Mouse (Mus musculus) limb, embryonic 13.5 days (tissue): ENCODE results near the gene Fstl4. TPM values are rescaled to one million over a fixed set of nuclear protein-coding genes. Genes with fewer than 3 reads are reported as not detected.

Experiments
- ATAC-seq: fragments of 200-750 bp; cut with Nextera tagmentation; 2 replicates; pipeline ENCODE4 v1.8.0; 2017; ENCODE audit warnings: low read depth, moderate number of reproducible peaks, moderate TSS enrichment; ENCODE audit not compliant: low FRiP score
- H3K27ac ChIP-seq: fragments of 300-500 bp; sonication (generic); 2 replicates; pipeline ENCODE4 v1.5.1; 2015; ENCODE audit warnings: inconsistent platforms, mild to moderate bottlenecking, moderate library complexity
- H3K27me3 ChIP-seq: fragments of 300-500 bp; sonication (generic); 2 replicates; pipeline ENCODE4 v1.6.1; 2015; ENCODE audit warnings: mild to moderate bottlenecking, inconsistent platforms
- H3K36me3 ChIP-seq: fragments of 300-500 bp; sonication (generic); 2 replicates; pipeline ENCODE4 v1.6.1; 2015; ENCODE audit warnings: inconsistent platforms, mild to moderate bottlenecking, moderate library complexity
- H3K4me1 ChIP-seq: fragments of 300-500 bp; sonication (generic); 2 replicates; pipeline ENCODE4 v1.6.1; 2015; ENCODE audit warnings: inconsistent platforms
- H3K4me2 ChIP-seq: fragments of 300-500 bp; sonication (generic); replicated peaks from 2 replicates; pipeline ENCODE4 v1.6.1; 2015; ENCODE audit warnings: inconsistent platforms, mild to moderate bottlenecking, moderate library complexity
- H3K4me3 ChIP-seq: fragments of 300-500 bp; sonication (generic); 2 replicates; pipeline ENCODE4 v1.5.1; 2015; ENCODE audit warnings: moderate library complexity, mild to moderate bottlenecking, inconsistent platforms
- H3K9ac ChIP-seq: fragments of 300-500 bp; sonication (generic); 2 replicates; pipeline ENCODE4 v1.6.1; 2015; ENCODE audit warnings: mild to moderate bottlenecking, inconsistent platforms
- H3K9me3 ChIP-seq: fragments of 300-500 bp; sonication (generic); 2 replicates; pipeline ENCODE4 v1.6.1; 2016; ENCODE audit warnings: inconsistent platforms
- WGBS: fragments of 180-500 bp; shearing (Covaris S2); methylation state at CpG from one replicate; pipeline ENCODE4 v1.1.7; 2015; 5-methylcytosine and 5-hydroxymethylcytosine counted together
- polyA plus RNA-seq: library from polyadenylated mRNA; unstranded; fragments of >200 nt; fragmentation: Nextera tagmentation; extraction: Ambion mirVana; gene quantifications from 2 replicates; pipeline ENCODE4 v1.2.1, GENCODE M21; 2015

Gene Fstl4
- polyA plus RNA-seq = 2.4 and 2.8 TPM in 2 replicates

DNA sequence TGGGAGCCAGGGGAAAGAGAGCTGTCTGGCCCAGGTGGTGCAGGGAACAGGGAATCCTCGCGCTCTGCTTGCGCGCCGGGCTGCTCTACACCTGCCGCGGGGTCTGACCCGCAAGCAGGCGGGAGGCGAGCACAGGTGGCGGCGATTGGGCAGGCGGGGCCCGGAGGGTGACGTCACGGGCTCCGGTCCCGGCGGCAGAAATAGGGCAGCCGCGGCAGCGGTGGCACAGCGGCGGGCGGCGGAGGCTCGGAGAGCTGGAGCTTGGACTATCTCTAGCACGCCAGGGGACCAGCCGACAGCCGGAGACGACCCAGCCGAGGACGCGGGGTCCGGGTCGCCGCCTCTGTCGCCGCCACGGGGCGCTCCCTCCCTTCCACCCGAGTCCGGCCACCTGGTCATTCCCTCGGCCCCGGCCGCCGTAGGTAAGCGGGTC, at the start of gene Fstl4:
Fstl4 (plus strand) TSS at position 174 of the 433 bp plus-strand sequence.
- peak within 1 kb of the TSS; percentile 62 for H3K9ac ChIP-seq
- H3K9me3 ChIP-seq = no peaks in the 10 kb centered on the region
- no peak for ATAC-seq
- H3K36me3 ChIP-seq = no peaks in the 10 kb centered on the region
- H3K27ac ChIP-seq = no peak within 1 kb of the TSS
- under 1% methylated on average over 47 of the region's 48 CpGs for WGBS
- H3K4me2 ChIP-seq = peak within 1 kb of the TSS; percentile 98
- peak within 1 kb of the TSS; percentile 56 for H3K4me3 ChIP-seq
- peaks cover 19% of the 10 kb centered on the region for H3K4me1 ChIP-seq
- peaks cover 75% of the 10 kb centered on the region for H3K27me3 ChIP-seq

DNA sequence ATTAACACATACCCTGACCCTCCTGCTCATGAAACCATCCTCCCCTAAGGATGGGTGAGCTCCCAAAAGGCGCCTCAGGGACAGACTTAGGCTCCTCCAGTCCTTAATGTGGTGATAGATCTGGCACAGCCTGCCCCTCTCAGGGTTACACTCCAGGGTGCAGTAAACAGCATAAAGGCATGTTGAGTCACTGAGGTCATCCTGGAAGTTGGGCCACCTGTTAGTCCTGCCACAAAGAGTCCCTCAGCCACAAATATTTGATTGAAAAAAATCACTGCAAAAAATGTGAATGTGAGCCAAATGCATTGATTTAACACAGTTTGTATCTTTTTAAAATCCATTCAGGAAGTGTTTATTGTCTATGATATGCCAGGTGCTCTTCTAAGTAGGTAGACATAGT, 45.9 kb upstream of the Fstl4 start:
- no peak overlapping the region for H3K4me3 ChIP-seq
- no peaks in the 10 kb centered on the region for H3K9me3 ChIP-seq
- H3K27me3 ChIP-seq = no peaks in the 10 kb centered on the region
- H3K36me3 ChIP-seq = no peaks in the 10 kb centered on the region
- 50% methylated on average over 1 of the region's 1 CpGs for WGBS
- H3K9ac ChIP-seq = no peak overlapping the region
- no peaks in the 10 kb centered on the region for H3K4me1 ChIP-seq
- no peak for ATAC-seq
- no peak overlapping the region for H3K27ac ChIP-seq
- H3K4me2 ChIP-seq = no peak overlapping the region

DNA sequence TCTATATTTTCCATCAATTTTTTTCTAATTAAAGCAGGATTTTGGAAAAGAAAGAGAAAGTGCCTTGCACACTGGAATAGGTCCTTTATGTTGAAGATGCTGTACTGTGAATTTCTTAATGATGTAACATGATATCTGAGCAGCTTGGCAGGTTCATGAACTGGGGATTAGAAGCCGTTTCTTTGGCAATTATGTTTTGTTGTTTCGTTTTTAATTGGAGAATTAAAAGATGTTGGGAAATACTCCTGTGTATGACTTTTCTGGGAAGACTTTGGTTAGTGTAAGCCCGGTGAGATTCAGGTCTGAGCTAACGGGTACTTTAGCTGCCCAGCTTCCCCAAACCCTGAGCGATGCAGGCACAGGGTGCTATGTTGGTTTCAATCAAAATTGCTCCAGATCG, 43.3 kb upstream of the Fstl4 start:
- no peak overlapping the region for H3K27ac ChIP-seq
- no peak overlapping the region for H3K9ac ChIP-seq
- WGBS = 39% methylated on average over 6 of the region's 6 CpGs
- H3K4me2 ChIP-seq = no peak overlapping the region
- H3K4me3 ChIP-seq = no peak overlapping the region
- no peaks in the 10 kb centered on the region for H3K27me3 ChIP-seq
- no peaks in the 10 kb centered on the region for H3K4me1 ChIP-seq
- H3K36me3 ChIP-seq = no peaks in the 10 kb centered on the region
- H3K9me3 ChIP-seq = 0 out of 2 replicates have a peak, but pooled peaks cover 2% of the 10 kb centered on the region
- no peak for ATAC-seq

DNA sequence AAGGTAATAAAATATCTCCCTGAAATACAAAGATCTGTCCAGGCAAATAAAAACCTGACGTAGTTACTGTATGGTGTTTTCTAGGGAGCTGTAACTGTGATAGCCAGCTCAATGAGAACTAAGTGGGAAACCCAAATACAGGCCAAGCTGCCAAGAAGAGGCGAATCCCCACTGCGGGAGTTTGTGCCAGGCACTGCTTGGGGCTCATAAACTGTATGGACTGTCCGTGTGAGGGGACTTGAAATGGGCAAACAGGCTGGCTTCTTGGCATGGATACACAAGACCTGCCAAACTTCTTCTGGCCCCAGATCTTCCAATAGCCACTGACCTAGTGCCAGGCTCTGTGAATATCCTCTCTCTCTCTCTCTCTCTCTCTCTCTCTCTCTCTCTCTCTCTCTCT, 41.7 kb upstream of the Fstl4 start:
- no peak overlapping the region for H3K4me3 ChIP-seq
- H3K27me3 ChIP-seq = no peaks in the 10 kb centered on the region
- H3K9ac ChIP-seq = no peak overlapping the region
- no peak for ATAC-seq
- no peaks in the 10 kb centered on the region for H3K4me1 ChIP-seq
- 84% methylated on average over 4 of the region's 4 CpGs for WGBS
- H3K4me2 ChIP-seq = no peak overlapping the region
- no peaks in the 10 kb centered on the region for H3K36me3 ChIP-seq
- no peak overlapping the region for H3K27ac ChIP-seq
- 0 out of 2 replicates have a peak, but pooled peaks cover 4% of the 10 kb centered on the region for H3K9me3 ChIP-seq

DNA sequence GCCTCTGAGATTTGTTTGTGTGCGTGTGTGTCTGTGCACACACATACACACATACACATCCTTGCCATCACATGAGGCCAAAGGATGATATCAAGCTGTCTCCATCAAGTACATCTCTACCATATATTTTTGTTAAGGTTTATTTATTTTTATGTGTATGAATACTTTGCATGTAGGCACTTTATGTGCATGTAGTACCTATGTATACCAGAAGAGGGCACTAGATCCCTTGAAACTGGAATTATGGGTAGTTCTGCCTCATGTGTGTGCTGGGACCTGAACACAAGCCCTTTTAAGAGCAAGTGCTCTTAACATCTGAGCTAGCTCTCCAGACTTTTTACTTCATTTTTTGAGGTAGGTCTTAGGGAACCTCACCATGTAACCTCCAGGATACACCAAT, 38.4 kb upstream of the Fstl4 start:
- 0 out of 2 replicates have a peak, but pooled peaks cover 4% of the 10 kb centered on the region for H3K9me3 ChIP-seq
- H3K4me1 ChIP-seq = no peaks in the 10 kb centered on the region
- no peak for ATAC-seq
- H3K4me3 ChIP-seq = no peak overlapping the region
- H3K27me3 ChIP-seq = no peaks in the 10 kb centered on the region
- no peak overlapping the region for H3K9ac ChIP-seq
- H3K27ac ChIP-seq = no peak overlapping the region
- 94% methylated on average over 1 of the region's 1 CpGs for WGBS
- H3K36me3 ChIP-seq = no peaks in the 10 kb centered on the region
- no peak overlapping the region for H3K4me2 ChIP-seq

DNA sequence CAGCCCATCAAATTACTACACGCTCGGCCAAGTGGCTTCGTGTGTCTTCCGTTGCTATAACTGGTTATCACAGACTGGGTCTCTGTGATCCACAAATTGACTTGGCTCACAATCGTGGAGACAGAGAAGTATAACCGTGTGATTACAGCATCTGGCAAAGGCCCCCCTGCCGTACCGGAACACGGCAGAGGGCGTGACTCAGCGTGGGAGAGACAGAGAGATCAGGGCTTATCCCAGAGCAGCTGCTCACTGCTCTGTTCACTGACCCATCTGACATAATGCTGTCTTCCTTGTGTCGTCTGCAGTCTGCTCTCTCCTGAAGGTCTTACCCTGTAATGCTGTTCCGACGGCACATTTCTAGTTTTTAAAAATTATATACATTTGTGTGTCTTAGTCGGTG, 36.0 kb upstream of the Fstl4 start:
- H3K4me1 ChIP-seq = no peaks in the 10 kb centered on the region

DNA sequence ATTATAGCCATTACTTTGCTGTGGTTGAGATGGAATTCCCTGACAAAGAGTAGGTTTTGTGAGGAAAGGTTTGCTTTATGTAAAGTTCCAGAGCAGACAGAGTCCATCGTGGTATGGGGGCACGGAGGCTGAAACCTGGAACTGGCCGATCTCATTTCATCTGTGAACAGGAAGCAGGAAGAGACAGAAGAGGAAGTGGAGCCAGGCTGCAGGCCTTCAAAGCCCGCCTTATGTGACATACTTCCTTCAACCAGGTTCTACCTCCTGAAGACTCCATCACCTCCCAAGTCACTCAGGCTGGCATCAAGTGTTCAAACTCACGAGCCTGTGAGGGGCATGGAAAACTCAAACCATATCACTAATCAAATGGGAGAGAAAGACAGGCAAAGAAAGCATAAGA, 34.5 kb upstream of the Fstl4 start:
- WGBS = 83% methylated on average over 5 of the region's 5 CpGs
- Histone ChIP-seq H3K9ac (no peak overlapping the region), H3K36me3 (no peaks in the 10 kb centered on the region), H3K4me1 (no peaks in the 10 kb centered on the region), H3K4me3 (no peak overlapping the region), H3K9me3 (0 out of 2 replicates have a peak, but pooled peaks cover 4% of the 10 kb centered on the region), H3K4me2 (no peak overlapping the region), H3K27ac (no peak overlapping the region), H3K27me3 (no peaks in the 10 kb centered on the region)
- ATAC-seq = no peak

More for the DNA sequence above, 36.0 kb upstream of the Fstl4 start:
- no peak overlapping the region for H3K9ac ChIP-seq
- no peak overlapping the region for H3K4me3 ChIP-seq
- no peaks in the 10 kb centered on the region for H3K27me3 ChIP-seq
- 0 out of 2 replicates have a peak, but pooled peaks cover 4% of the 10 kb centered on the region for H3K9me3 ChIP-seq
- ATAC-seq = no peak
- H3K27ac ChIP-seq = no peak overlapping the region
- WGBS = 76% methylated on average over 15 of the region's 15 CpGs
- H3K4me2 ChIP-seq = no peak overlapping the region
- H3K36me3 ChIP-seq = no peaks in the 10 kb centered on the region

DNA sequence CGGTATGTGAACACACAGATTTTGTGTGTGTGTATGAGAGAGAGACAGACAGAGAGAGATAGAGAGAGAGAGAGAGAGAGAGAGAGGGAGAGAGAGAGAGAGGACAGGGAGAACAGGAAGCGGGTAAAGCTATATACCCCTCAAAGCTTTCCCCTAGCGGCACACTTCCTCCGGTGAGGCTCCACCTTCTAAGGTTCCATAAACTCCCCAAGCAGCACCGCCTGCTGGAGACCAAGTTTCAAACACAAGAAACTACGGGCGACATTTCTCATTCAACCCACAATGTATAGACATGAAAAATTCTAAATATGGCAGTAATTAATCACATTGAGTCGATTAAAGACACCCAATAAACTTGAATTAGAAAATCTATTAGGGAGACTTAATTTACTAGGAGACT, 32.5 kb upstream of the Fstl4 start:
- Histone ChIP-seq H3K4me2 (no peak overlapping the region), H3K4me1 (no peaks in the 10 kb centered on the region), H3K9ac (no peak overlapping the region), H3K4me3 (no peak overlapping the region), H3K9me3 (no peaks in the 10 kb centered on the region), H3K27me3 (no peaks in the 10 kb centered on the region), H3K27ac (no peak overlapping the region), H3K36me3 (no peaks in the 10 kb centered on the region)
- ATAC-seq = no peak
- WGBS = 48% methylated on average over 8 of the region's 8 CpGs

DNA sequence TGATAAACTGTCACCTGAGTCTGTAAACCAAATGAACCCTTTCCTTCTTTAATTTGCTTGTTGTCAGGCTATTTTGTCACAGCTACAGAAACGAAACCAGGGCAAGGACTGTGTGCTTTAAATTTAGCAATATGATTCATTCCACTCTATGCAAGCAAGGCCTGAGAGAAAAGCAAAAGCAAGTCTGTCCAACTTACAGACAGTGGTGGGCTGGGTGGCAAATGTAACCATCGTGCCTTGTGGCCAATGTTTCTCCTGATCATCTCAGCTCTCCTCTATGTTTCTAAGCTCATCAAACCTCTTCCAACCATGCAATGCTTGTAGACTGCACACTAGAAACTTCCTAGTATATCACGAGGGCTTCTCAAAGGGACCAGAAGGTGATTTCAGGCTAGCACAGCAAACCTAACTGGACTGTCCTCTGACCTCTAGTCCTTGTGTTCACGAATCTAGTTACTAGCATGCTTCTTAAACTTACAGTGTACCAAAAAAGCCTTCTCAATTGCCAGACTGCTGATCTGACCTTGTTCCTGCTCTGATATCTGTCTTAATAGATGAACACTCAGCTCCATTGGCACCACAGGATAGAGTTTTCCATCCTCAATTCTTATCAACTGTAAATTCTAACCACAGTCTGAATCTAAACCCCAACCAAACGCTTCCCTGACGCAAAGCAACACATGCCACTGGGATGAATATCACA, 29.8 kb upstream of the Fstl4 start:
- no peak for ATAC-seq
- 83% methylated on average over 6 of the region's 6 CpGs for WGBS
- H3K36me3 ChIP-seq = no peaks in the 10 kb centered on the region
- no peak overlapping the region for H3K4me3 ChIP-seq
- H3K9ac ChIP-seq = no peak overlapping the region
- no peaks in the 10 kb centered on the region for H3K4me1 ChIP-seq
- no peaks in the 10 kb centered on the region for H3K9me3 ChIP-seq
- no peak overlapping the region for H3K27ac ChIP-seq
- no peak overlapping the region for H3K4me2 ChIP-seq
- no peaks in the 10 kb centered on the region for H3K27me3 ChIP-seq

DNA sequence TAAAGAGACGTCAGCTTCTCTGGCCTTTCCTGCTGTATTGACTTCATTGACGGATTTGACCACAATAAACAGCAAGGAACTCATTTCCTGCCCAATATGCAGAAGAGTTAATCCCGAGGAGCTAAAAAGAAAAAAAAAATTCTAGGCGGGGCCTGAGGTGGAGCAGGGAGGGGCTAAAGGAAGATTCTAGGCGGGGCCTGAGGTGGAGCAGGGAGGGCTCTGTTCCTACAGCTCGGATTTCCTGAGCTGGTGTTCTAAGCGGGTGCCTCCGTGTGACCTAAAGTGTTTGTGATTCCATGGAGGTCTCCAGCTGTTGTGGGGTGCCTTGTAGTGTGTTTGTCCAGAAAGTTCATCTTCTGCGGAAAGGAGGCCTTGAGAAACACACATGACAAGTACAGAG, 25.2 kb upstream of the Fstl4 start:
- Histone ChIP-seq H3K36me3 (no peaks in the 10 kb centered on the region), H3K9me3 (no peaks in the 10 kb centered on the region), H3K4me1 (no peaks in the 10 kb centered on the region), H3K4me2 (no peak overlapping the region; the same call in 1 of the 2 replicates), H3K4me3 (no peak overlapping the region), H3K27me3 (no peaks in the 10 kb centered on the region), H3K9ac (no peak overlapping the region), H3K27ac (no peak overlapping the region)
- no peak for ATAC-seq
- WGBS = 16% methylated on average over 9 of the region's 9 CpGs

DNA sequence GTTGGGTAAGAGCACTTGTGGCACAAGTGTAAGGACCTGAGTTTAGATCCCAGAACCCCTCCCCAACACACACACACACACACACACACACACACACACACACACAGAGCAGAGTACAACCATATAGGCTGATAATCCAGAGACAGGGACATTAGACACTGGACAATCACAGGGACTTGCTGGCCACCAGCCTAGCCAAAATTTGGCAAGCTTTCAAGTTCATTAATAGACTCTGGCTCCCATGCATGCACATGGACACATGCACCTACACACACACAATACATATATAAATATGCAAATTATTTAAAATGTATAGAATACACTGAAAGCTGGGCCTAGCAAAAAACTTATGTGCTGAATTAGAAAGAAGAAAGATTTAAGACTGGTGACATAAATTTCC, 24.0 kb upstream of the Fstl4 start:
- H3K4me3 ChIP-seq = no peak overlapping the region
- H3K27me3 ChIP-seq = no peaks in the 10 kb centered on the region
- ATAC-seq = no peak
- no peaks in the 10 kb centered on the region for H3K36me3 ChIP-seq
- no peaks in the 10 kb centered on the region for H3K4me1 ChIP-seq
- no peak overlapping the region for H3K27ac ChIP-seq
- no peak overlapping the region for H3K9ac ChIP-seq
- H3K4me2 ChIP-seq = no peak overlapping the region
- H3K9me3 ChIP-seq = no peaks in the 10 kb centered on the region

DNA sequence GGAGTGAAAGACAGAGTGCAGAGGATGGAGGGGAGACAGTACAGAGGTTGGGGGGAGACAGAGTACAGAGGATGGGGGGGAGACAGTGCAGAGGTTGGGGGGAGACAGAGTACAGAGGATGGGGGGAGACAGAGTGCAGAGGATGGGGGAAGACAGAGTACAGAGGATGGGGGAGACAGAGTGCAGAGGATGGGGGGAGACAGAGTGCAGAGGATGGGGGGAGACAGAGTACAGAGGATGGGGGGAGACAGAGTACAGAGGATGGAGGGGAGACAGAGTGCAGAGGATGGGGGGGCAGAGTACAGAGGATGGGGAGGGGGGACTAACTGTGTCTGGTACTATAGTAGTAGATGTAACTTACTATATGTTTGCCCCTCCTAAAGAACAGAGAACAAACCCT, 20.5 kb upstream of the Fstl4 start:
- no peak overlapping the region for H3K27ac ChIP-seq
- H3K4me2 ChIP-seq = no peak overlapping the region
- ATAC-seq = no peak

More for the DNA sequence above, 20.5 kb upstream of the Fstl4 start:
- Histone ChIP-seq H3K4me1 (no peaks in the 10 kb centered on the region), H3K36me3 (no peaks in the 10 kb centered on the region), H3K27me3 (peaks cover 5% of the 10 kb centered on the region; the same call in 1 of the 2 replicates), H3K9me3 (no peaks in the 10 kb centered on the region), H3K9ac (no peak overlapping the region), H3K4me3 (no peak overlapping the region)
